16 mouse cellular contexts compared by ENCODE assay signal in genomic region chr15:7073269-7073668, GRCm38 (mm10). TPM values are rescaled to one million over a fixed set of nuclear protein-coding genes. Genes with fewer than 3 reads are reported as not detected.
A peak's percentile ranks its signal among the peaks of the same experiment; 100 is the strongest.
DNase-seq lines count a peak whose midpoint lies in the region; ATAC-seq lines count a peak whose summit lies in the region.
"Had no signal": no experiment of that assay in that cellular context is flagged by ENCODE, and none has a peak within 500 bp of the region (broad histone marks: within the 10 kb centered on the region; RNA-seq: fewer than 3 reads in every experiment).

No protein-coding gene starts in this region.

- peaks cover 14% of the 10 kb centered on the region for H3K4me1 ChIP-seq in midbrain, embryonic 11.5 days (ENCODE audit: control insufficient read depth, insufficient read depth, low read length)
- H3K4me1 ChIP-seq in midbrain, embryonic 13.5 days (replicated peaks), result peaks cover 5% of the 10 kb centered on the region; the same call in 1 of the 2 replicates
- H3K4me1 ChIP-seq: heart, embryonic 15.5 days had no signal

- H3K36me3 ChIP-seq in midbrain, embryonic 11.5 days (ENCODE audit: control insufficient read depth, insufficient read depth, low read length), result no peaks in the 10 kb centered on the region
- no peaks in the 10 kb centered on the region for H3K36me3 ChIP-seq in midbrain, embryonic 13.5 days
- H3K36me3 ChIP-seq: embryonic facial prominence, embryonic 13.5 days; heart, embryonic 15.5 days; limb, embryonic 15.5 days had no signal

- no peak for ATAC-seq in midbrain, embryonic 11.5 days (ENCODE audit: low FRiP score)
- ATAC-seq in midbrain, embryonic 13.5 days, result no peak
- ATAC-seq: forebrain, postnatal 0 days; midbrain, embryonic 16.5 days had no signal

- H3K27ac ChIP-seq in midbrain, embryonic 11.5 days (ENCODE audit: low read depth, low read length), result no peak overlapping the region
- H3K27ac ChIP-seq in midbrain, embryonic 13.5 days, result no peak overlapping the region
- H3K27ac ChIP-seq: embryonic facial prominence, embryonic 13.5 days; heart, embryonic 15.5 days; limb, embryonic 15.5 days had no signal

- peak; percentile 39 for DNase-seq in adrenal gland, adult 8-10 months
- DNase-seq in adrenal gland, adult 18-20 months (ENCODE audit: low spot score in 2 of 2), result no peak
- DNase-seq in kidney, postnatal 10 days, result peak; percentile 33
- no peak for DNase-seq in kidney, adult 18-20 months
- peak; percentile 37 for DNase-seq in midbrain, embryonic 11.5 days (ENCODE audit: low spot score, missing footprints)
- DNase-seq in ovary, adult 18-20 months (ENCODE audit: low spot score), result no peak
- DNase-seq in spleen, adult 18-20 months, result no peak
- DNase-seq: cerebellum, postnatal 25 days; forebrain, postnatal 0 days; right cerebral cortex, adult 18-20 months; thymus, adult 18-20 months had no signal

- H3K9ac ChIP-seq in midbrain, embryonic 11.5 days (ENCODE audit: low read length), result no peak overlapping the region
- H3K9ac ChIP-seq in midbrain, embryonic 13.5 days (replicated peaks), result no peak overlapping the region
- H3K9ac ChIP-seq: embryonic facial prominence, embryonic 13.5 days; forebrain, postnatal 0 days; heart, embryonic 15.5 days; limb, embryonic 15.5 days had no signal

- H3K9me3 ChIP-seq in midbrain, embryonic 11.5 days (ENCODE audit: control insufficient read depth, low read length), result no peaks in the 10 kb centered on the region
- no peaks in the 10 kb centered on the region for H3K9me3 ChIP-seq in midbrain, embryonic 13.5 days
- H3K9me3 ChIP-seq: embryonic facial prominence, embryonic 13.5 days; heart, embryonic 15.5 days; limb, embryonic 15.5 days had no signal

- H3K4me2 ChIP-seq in midbrain, embryonic 11.5 days, result no peak overlapping the region
- H3K4me2 ChIP-seq in midbrain, embryonic 13.5 days (replicated peaks), result no peak overlapping the region
- H3K4me2 ChIP-seq: embryonic facial prominence, embryonic 13.5 days; heart, embryonic 15.5 days; limb, embryonic 15.5 days had no signal

- H3K27me3 ChIP-seq in midbrain, embryonic 11.5 days (ENCODE audit: control insufficient read depth, insufficient read depth, low read length), result no peaks in the 10 kb centered on the region
- H3K27me3 ChIP-seq in midbrain, embryonic 13.5 days, result no peaks in the 10 kb centered on the region
- H3K27me3 ChIP-seq: embryonic facial prominence, embryonic 13.5 days; heart, embryonic 15.5 days; limb, embryonic 15.5 days had no signal

- WGBS in midbrain, embryonic 11.5 days, result 68% methylated on average over 3 of the region's 3 CpGs
- WGBS in midbrain, embryonic 13.5 days, result 74% methylated on average over 3 of the region's 3 CpGs

- H3K4me3 ChIP-seq in midbrain, embryonic 11.5 days (ENCODE audit: low read depth, low read length), result no peak overlapping the region
- H3K4me3 ChIP-seq in midbrain, embryonic 13.5 days (replicated peaks), result no peak overlapping the region
- H3K4me3 ChIP-seq: embryonic facial prominence, embryonic 13.5 days; heart, embryonic 15.5 days; limb, embryonic 15.5 days had no signal

RNA-seq across cellular contexts. Expression of gene Lifr, which starts 17.1 kb away (rescaled TPM):
- total RNA-seq in adrenal gland, adult 8-10 months (2022), result 10 to 100 TPM; 44.0 to 95.8 (median 70.5) TPM
- total RNA-seq in adrenal gland, adult 18-20 months (2021), result 10 to 100 TPM; 39.1 to 43.0 TPM
- 16.5 and 17.5 TPM in 2 replicates for polyA plus RNA-seq in midbrain, embryonic 11.5 days (2014; fragmentation: Nextera tagmentation; extraction: Ambion mirVana)
- polyA plus RNA-seq in midbrain, embryonic 13.5 days (2015; fragmentation: Nextera tagmentation; extraction: Ambion mirVana), result 7.1 and 8.2 TPM in 2 replicates

Comparison
In these comparisons a context has a peak if more than half of its experiments do, and no peak if none do; other contexts are left out.
1. DNase-seq: peak in adrenal gland, adult 8-10 months (single experiment), kidney, postnatal 10 days (single experiment) and midbrain, embryonic 11.5 days (single experiment); none in adrenal gland, adult 18-20 months (0 of 2), kidney, adult 18-20 months (single experiment), ovary, adult 18-20 months (single experiment) and spleen, adult 18-20 months (0 of 2).